Mouse (Mus musculus) heart, embryonic 16.5 days (tissue): Measurements from ENCODE around the gene Svep1. TPM values are rescaled to one million over a fixed set of nuclear protein-coding genes. Genes with fewer than 3 reads are reported as not detected.

Source experiments
- ATAC-seq: fragments of 200-750 bp; cut with Nextera tagmentation; replicated peaks from 2 replicates; pipeline ENCODE4 v1.8.0; 2017; ENCODE audit warnings: moderate number of reproducible peaks; ENCODE audit not compliant: insufficient read depth, low FRiP score; ENCODE audit errors: extremely low read depth
- H3K27ac ChIP-seq: fragments of 300-500 bp; sonication (generic); 2 replicates; pipeline ENCODE4 v1.5.1; 2014; ENCODE audit warnings: mild to moderate bottlenecking, low read length, control low read depth, moderate library complexity
- H3K27me3 ChIP-seq: fragments of 300-500 bp; sonication (generic); 2 replicates; pipeline ENCODE4 v1.6.1; 2014; ENCODE audit warnings: low read length, mixed read lengths; ENCODE audit not compliant: control insufficient read depth, insufficient read depth
- H3K36me3 ChIP-seq: fragments of 300-500 bp; sonication (generic); 2 replicates; pipeline ENCODE4 v1.6.1; 2014; ENCODE audit not compliant: control insufficient read depth, insufficient read depth
- H3K4me1 ChIP-seq: fragments of 300-500 bp; sonication (generic); 2 replicates; pipeline ENCODE4 v1.6.1; 2014; ENCODE audit warnings: low read length, mixed read lengths; ENCODE audit not compliant: control insufficient read depth, insufficient read depth
- H3K4me2 ChIP-seq: fragments of 300-500 bp; sonication (generic); 2 replicates; pipeline ENCODE4 v1.6.1; 2014; ENCODE audit warnings: low read depth, mild to moderate bottlenecking, control low read depth, low read length
- H3K4me3 ChIP-seq: fragments of 300-500 bp; sonication (generic); 2 replicates; pipeline ENCODE4 v1.5.1; 2014; ENCODE audit warnings: mild to moderate bottlenecking, control low read depth, low read length
- H3K9ac ChIP-seq: fragments of 300-500 bp; sonication (generic); 2 replicates; pipeline ENCODE4 v1.6.1; 2014; ENCODE audit warnings: low read length, control low read depth
- H3K9me3 ChIP-seq: fragments of 300-500 bp; sonication (generic); replicated peaks from 2 replicates; pipeline ENCODE4 v1.6.1; 2016; ENCODE audit warnings: low read length; ENCODE audit not compliant: control insufficient read depth
- WGBS: fragments of 180-500 bp; shearing (Covaris S2); extraction: QIAGEN DNeasy Blood & Tissue Kit; methylation state at CpG from one replicate; pipeline ENCODE4 v1.1.7; 2014; 5-methylcytosine and 5-hydroxymethylcytosine counted together
- polyA plus RNA-seq: library from polyadenylated mRNA; unstranded; fragments of >200 nt; fragmentation: Nextera tagmentation; extraction: Ambion mirVana; gene quantifications from 2 replicates; pipeline ENCODE4 v1.2.1, GENCODE M21; 2015

Svep1 gene
- polyA plus RNA-seq, 1 experiment from 2014 or later, result 1.3 TPM

DNA sequence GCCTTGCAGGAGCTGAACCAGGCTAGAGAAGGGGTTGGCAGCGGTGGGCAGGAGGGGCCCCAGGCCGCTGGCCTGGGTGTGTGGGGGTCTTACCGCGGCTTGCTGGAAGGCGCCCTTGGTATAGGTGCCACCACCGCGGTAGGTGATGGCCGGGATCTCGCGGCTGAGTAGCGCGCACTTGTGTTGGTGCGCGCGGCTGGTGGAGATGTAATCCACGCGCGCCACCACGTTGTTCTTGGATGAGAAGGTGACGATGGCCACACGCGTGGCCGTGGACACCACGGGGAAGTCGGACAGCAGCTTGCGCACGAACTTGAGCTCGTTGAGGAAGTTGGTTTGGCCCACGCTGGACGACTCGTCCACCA is 927 bp downstream of the Svep1 start:
- Histone ChIP-seq H3K36me3 (no peaks in the 10 kb centered on the region), H3K27me3 (peaks cover 54% of the 10 kb centered on the region), H3K4me1 (peaks cover 6% of the 10 kb centered on the region), H3K27ac (peak overlapping the region; percentile 55; the same call in 1 of the 2 replicates), H3K9me3 (no peaks in the 10 kb centered on the region), H3K9ac (peak overlapping the region; percentile 77), H3K4me2 (peak overlapping the region; percentile 93), H3K4me3 (peak overlapping the region; percentile 67)
- 0 out of 2 replicates have a peak, but pooled peaks have one; percentile 10 for ATAC-seq
- under 1% methylated on average over 31 of the region's 31 CpGs for WGBS

DNA sequence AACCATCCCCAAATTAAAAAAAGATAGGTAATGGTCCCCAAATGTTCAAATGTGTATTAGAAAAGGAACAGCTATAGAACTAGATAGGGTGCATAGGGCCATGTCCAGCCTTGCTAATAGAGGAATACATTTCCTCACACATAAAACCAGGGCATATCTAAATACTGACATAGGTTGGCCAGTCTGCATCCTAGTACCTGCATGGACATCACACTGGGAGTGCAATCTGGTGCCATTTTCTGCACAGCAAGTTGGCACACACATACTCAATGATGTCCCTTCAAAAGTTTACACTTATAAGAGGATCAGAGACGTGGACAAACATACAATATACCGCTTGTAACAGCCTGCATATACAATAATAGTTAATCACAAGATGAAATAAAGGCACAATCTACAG is 5.0 kb downstream of the Svep1 start:
- H3K36me3 ChIP-seq, result no peaks in the 10 kb centered on the region
- H3K4me3 ChIP-seq, result no peak overlapping the region
- 89% methylated on average over 2 of the region's 2 CpGs for WGBS
- H3K27me3 ChIP-seq, result peaks cover 19% of the 10 kb centered on the region
- H3K4me2 ChIP-seq, result no peak overlapping the region
- no peak overlapping the region for H3K27ac ChIP-seq
- H3K9ac ChIP-seq, result no peak overlapping the region
- ATAC-seq, result no peak
- peaks cover 5% of the 10 kb centered on the region; the same call in 1 of the 2 replicates for H3K4me1 ChIP-seq
- no peaks in the 10 kb centered on the region for H3K9me3 ChIP-seq

DNA sequence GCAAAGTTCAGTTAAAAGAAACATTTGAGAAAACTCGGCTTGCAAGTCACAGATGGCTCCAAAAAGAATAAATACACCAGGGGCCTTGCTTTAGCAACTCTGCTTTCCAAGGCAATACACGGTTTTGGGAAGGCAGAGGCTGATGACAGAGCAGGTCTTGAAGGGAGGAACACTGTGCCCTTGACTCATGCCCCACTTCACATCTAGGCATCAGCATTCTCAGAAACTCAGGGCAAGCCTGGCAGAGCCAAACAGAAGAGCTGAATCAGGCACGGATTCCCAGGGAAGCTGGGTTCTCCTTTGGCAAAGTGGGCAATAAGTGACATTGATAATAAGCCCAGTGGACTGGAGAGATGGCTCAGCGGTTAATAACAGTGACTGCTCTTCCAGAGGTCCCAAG is 5.8 kb downstream of the Svep1 start:
- peaks cover 12% of the 10 kb centered on the region for H3K27me3 ChIP-seq
- no peak for ATAC-seq
- WGBS, result 66% methylated on average over 4 of the region's 4 CpGs
- no peak overlapping the region for H3K4me3 ChIP-seq
- H3K36me3 ChIP-seq, result no peaks in the 10 kb centered on the region
- H3K9ac ChIP-seq, result no peak overlapping the region
- H3K27ac ChIP-seq, result no peak overlapping the region
- H3K4me1 ChIP-seq, result no peaks in the 10 kb centered on the region; the same call in 1 of the 2 replicates
- H3K9me3 ChIP-seq, result peaks cover 2% of the 10 kb centered on the region
- no peak overlapping the region for H3K4me2 ChIP-seq

DNA sequence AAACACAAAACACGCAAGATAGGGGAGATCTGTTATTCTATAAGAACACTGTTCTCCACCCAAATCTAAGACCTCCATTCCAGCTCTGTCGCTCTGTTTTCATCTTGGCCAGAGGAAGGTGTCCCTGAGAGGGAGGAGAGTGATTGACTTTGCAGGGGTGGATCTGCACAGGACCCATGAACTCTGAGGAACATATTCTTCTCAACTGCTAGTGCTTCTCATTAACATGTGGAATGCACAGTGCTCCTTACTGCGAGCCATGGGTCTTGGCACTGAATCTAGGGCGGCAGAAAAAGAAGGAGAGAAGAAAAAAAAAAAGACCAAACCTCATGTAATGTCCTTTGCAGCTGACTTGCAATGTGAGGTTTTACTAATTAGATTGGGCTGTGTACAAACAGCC is 9.4 kb downstream of the Svep1 start:
- ATAC-seq, result no peak
- Histone ChIP-seq H3K9me3 (peaks cover 9% of the 10 kb centered on the region), H3K27ac (no peak overlapping the region), H3K9ac (no peak overlapping the region), H3K4me2 (no peak overlapping the region), H3K4me1 (no peaks in the 10 kb centered on the region), H3K27me3 (no peaks in the 10 kb centered on the region), H3K36me3 (no peaks in the 10 kb centered on the region), H3K4me3 (no peak overlapping the region)
- 68% methylated on average over 4 of the region's 4 CpGs for WGBS

DNA sequence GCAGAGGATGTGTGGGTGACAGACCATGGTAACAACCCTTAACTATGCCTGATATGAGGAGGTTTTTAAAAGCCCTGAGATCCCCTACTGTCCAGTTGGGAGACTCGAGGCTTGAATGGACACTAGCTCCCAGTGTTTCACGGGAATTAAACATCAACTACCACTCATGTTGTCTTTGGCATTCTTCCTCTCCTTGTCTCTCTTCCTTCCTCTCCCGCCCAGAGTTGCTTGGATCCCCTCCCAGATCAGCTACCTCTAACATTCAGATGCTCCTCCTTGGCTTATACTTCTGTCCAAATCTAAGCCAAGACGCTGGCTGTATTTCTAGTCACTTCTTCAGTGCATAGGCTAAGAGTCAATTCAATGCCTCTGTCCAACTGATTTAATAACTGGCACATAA is 9.9 kb downstream of the Svep1 start:
- H3K4me3 ChIP-seq, result no peak overlapping the region
- H3K4me2 ChIP-seq, result no peak overlapping the region
- H3K9ac ChIP-seq, result no peak overlapping the region
- 54% methylated on average over 4 of the region's 4 CpGs for WGBS
- H3K27me3 ChIP-seq, result no peaks in the 10 kb centered on the region
- peak overlapping the region; percentile 52 for H3K27ac ChIP-seq
- H3K36me3 ChIP-seq, result no peaks in the 10 kb centered on the region
- ATAC-seq, result peak; percentile 78; the same call in 1 of the 2 replicates
- peaks cover 9% of the 10 kb centered on the region for H3K9me3 ChIP-seq
- no peaks in the 10 kb centered on the region for H3K4me1 ChIP-seq

DNA sequence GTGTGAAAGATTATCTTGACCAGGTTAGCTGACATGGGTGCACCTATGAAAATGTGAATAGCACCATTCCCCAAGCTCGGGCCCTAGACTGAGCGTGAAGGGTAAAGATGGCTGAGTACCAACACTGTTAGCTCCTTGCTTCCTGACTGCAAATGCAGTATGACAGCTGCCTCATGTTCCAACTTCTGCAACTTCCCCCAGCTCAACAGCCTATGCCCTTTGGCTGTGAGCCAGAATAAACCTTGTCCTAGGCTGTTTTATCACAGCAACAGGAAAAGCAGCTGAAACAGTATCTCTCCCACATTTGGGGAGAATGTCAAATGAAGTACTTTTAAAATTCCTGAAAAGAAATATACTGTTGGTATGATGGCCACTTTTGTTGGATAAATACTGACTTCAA is 10.7 kb downstream of the Svep1 start:
- peaks cover 9% of the 10 kb centered on the region for H3K9me3 ChIP-seq
- no peaks in the 10 kb centered on the region for H3K27me3 ChIP-seq
- H3K9ac ChIP-seq, result no peak overlapping the region
- H3K4me1 ChIP-seq, result no peaks in the 10 kb centered on the region
- no peak overlapping the region for H3K4me3 ChIP-seq
- no peaks in the 10 kb centered on the region for H3K36me3 ChIP-seq
- no peak overlapping the region for H3K27ac ChIP-seq
- no peak for ATAC-seq
- no peak overlapping the region for H3K4me2 ChIP-seq
- 56% methylated on average over 2 of the region's 2 CpGs for WGBS

DNA sequence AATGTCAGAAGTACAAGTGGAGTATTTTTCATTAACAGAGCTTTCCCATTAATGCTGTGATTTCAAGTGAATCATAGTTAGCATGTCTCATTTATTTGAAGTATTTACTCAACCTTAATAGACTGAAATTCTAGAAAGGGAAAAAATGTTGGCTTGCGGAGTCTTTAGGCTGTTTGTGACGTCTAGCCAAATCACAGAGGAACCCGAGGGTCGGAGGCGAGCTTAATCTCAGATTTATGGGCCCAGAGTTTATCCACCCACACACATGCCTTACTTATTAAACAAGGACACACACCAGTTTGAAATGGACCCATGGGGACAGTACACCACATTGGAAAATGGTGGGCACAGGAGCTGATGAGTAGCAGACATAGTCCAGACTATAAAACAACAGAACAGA is 17.4 kb downstream of the Svep1 start:
- ATAC-seq, result no peak
- WGBS, result 70% methylated on average over 5 of the region's 5 CpGs
- Histone ChIP-seq H3K4me1 (no peaks in the 10 kb centered on the region), H3K4me3 (no peak overlapping the region), H3K9me3 (no peaks in the 10 kb centered on the region), H3K4me2 (no peak overlapping the region), H3K9ac (no peak overlapping the region), H3K36me3 (no peaks in the 10 kb centered on the region), H3K27ac (no peak overlapping the region), H3K27me3 (no peaks in the 10 kb centered on the region)

DNA sequence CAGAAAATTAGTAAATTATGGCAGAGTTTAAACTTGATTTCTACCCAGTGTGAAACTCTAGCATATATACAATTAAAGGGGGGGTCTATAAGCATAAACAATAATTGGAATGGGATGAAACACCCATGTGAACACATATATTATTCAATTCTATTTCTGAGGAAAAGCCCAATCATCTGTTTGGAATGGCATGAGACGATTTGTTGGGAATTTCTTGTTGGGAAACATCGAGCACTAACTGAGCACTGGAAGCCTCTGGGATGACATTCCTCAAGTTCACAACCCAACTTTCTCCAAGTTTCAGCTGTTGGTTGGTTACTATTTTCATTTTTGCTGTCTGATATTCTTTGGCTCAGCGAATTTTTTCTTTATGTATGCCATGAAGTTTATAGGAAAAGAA is 21.3 kb downstream of the Svep1 start:
- no peak overlapping the region for H3K27ac ChIP-seq
- no peaks in the 10 kb centered on the region for H3K9me3 ChIP-seq
- H3K4me3 ChIP-seq, result no peak overlapping the region
- H3K4me1 ChIP-seq, result no peaks in the 10 kb centered on the region
- no peak overlapping the region for H3K4me2 ChIP-seq
- ATAC-seq, result no peak
- no peaks in the 10 kb centered on the region for H3K27me3 ChIP-seq
- WGBS, result 64% methylated on average over 3 of the region's 3 CpGs
- H3K36me3 ChIP-seq, result no peaks in the 10 kb centered on the region
- H3K9ac ChIP-seq, result no peak overlapping the region

DNA sequence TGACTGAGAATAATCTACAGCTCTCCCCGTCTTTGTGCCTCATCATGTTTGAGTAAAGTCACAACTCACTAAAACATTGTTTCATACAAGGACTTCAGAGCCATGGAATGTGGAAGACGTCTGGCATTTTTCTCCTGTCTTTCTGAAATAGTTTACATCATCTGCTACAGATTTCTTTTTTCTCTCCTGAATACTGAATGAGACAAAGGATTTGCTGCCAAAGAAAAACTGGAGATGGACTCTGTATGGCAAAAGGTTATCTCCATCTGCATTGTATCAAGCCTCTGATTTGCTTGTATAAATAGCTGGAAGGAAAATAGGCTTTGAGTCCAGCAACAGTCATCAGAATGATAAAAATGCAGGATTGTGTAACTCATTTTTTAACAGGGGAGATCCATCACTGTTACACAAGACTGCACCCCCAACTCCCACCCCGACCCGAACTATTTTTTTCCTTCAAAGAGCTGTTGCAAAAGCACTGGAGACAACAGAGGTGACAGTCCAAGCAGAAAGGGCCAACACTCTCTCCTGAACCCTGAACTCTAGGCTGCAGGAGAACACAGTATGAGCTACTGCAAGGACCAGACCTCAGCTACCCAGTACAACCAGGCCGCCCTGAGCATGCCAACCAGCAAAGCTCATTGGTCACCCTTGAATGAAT is 21.8 kb downstream of the Svep1 start:
- no peak overlapping the region for H3K27ac ChIP-seq
- no peak overlapping the region for H3K4me3 ChIP-seq
- no peaks in the 10 kb centered on the region for H3K27me3 ChIP-seq
- ATAC-seq, result no peak
- 48% methylated on average over 5 of the region's 5 CpGs for WGBS
- no peaks in the 10 kb centered on the region for H3K36me3 ChIP-seq
- H3K9me3 ChIP-seq, result no peaks in the 10 kb centered on the region
- H3K4me1 ChIP-seq, result no peaks in the 10 kb centered on the region
- no peak overlapping the region for H3K4me2 ChIP-seq
- no peak overlapping the region for H3K9ac ChIP-seq
